Mouse (Mus musculus): Measurements from ENCODE around the gene Gm47959.

- TF ChIP-seq CTCF (IDR thresholded peaks at IDR 0.05; ENCODE audit: low read depth, low read length) = no peak
- TF ChIP-seq POLR2A (IDR thresholded peaks at IDR 0.05; ENCODE audit: extremely low read depth, insufficient read depth, low read length) = no peak
Measured at GRCm38 (mm10) chr1:82991062-82991461, 9.3 kb upstream of the Gm47959 start.
